Mouse (Mus musculus) hindbrain, embryonic 14.5 days (tissue): ENCODE data around the gene Tcf21. TPM values are rescaled to one million over a fixed set of nuclear protein-coding genes. Genes with fewer than 3 reads are reported as not detected.
A peak's percentile ranks its signal among the peaks of the same experiment; 100 is the strongest.

Experiments
- ATAC-seq: fragments of 200-750 bp; cut with Nextera tagmentation; 2 replicates; pipeline ENCODE4 v1.8.0; 2017; ENCODE audit warnings: moderate number of reproducible peaks, mild to moderate bottlenecking, moderate TSS enrichment, moderate library complexity; ENCODE audit not compliant: low FRiP score
- DNase-seq: peaks from one replicate; pipeline ENCODE4 v3.0.0-alpha.2; 2015; ENCODE audit warnings: low spot score
- H3K27ac ChIP-seq: fragments of 300-500 bp; sonication (generic); 2 replicates; pipeline ENCODE4 v1.5.1; 2014; ENCODE audit warnings: mild to moderate bottlenecking, moderate library complexity
- H3K27me3 ChIP-seq: fragments of 300-500 bp; sonication (generic); 2 replicates; pipeline ENCODE4 v1.6.1; 2014; ENCODE audit warnings: mild to moderate bottlenecking, low read length, mixed read lengths; ENCODE audit not compliant: control insufficient read depth, insufficient read depth
- H3K36me3 ChIP-seq: fragments of 300-500 bp; sonication (generic); replicated peaks from 2 replicates; pipeline ENCODE4 v1.6.1; 2014; ENCODE audit not compliant: control insufficient read depth, insufficient read depth
- H3K4me1 ChIP-seq: fragments of 300-500 bp; sonication (generic); replicated peaks from 2 replicates; pipeline ENCODE4 v1.6.1; 2014; ENCODE audit warnings: antibody characterized with exemption, low read length, mixed read lengths; ENCODE audit not compliant: control insufficient read depth, insufficient read depth
- H3K4me2 ChIP-seq: fragments of 300-500 bp; sonication (generic); replicated peaks from 2 replicates; pipeline ENCODE4 v1.6.1; 2014; ENCODE audit warnings: mild to moderate bottlenecking, moderate library complexity
- H3K4me3 ChIP-seq: fragments of 300-500 bp; sonication (generic); replicated peaks from 2 replicates; pipeline ENCODE4 v1.5.1; 2014; ENCODE audit warnings: mild to moderate bottlenecking, low read length
- H3K9ac ChIP-seq: fragments of 300-500 bp; sonication (generic); 2 replicates; pipeline ENCODE4 v1.6.1; 2014
- H3K9me3 ChIP-seq: fragments of 300-500 bp; sonication (generic); 2 replicates; pipeline ENCODE4 v1.6.1; 2016; ENCODE audit warnings: low read length; ENCODE audit not compliant: control insufficient read depth
- WGBS: fragments of 180-500 bp; shearing (Covaris S2); extraction: QIAGEN DNeasy Blood & Tissue Kit; methylation state at CpG from one replicate; pipeline ENCODE4 v1.1.7; 2014; 5-methylcytosine and 5-hydroxymethylcytosine counted together
- polyA plus RNA-seq: library from polyadenylated mRNA; unstranded; fragments of >200 nt; fragmentation: Nextera tagmentation; extraction: Ambion mirVana; gene quantifications from 2 replicates; pipeline ENCODE4 v1.2.1, GENCODE M21; 2014

The Tcf21 gene
- polyA plus RNA-seq, 1 experiment from 2014 or later = 2.5 TPM

DNA sequence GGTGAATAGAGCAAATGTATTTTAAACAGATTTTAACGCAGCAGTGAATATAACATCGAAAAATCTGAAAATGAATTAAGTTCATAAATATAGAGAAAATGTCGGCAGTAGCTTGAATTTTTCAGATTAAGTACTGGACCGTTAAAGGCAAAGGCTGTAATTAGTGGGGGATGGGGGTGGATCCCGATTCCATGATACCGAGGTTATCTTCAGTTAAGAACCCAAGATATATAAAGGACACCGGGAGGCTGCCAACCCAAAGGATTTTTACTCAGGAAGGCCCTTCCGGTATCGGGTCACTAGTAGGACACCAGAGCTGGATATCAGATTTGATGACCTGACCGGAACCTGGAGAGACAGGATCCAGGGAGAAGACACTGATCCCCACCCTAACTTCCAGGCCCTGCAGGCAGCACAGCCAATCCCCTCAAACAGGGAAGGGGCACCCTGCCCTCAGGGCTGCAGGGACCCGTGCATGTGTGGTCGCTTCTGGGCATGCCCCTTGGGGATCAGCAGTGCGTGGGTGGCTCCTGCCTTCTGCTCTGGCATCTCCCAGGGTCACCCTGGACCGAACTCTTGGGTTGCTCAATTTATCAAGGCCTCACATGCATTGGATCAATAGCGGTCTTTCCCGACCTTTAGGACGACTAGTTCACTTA lies 22.9 kb upstream of the Tcf21 start:
- ATAC-seq (0 out of 2 replicates have a peak, but pooled peaks have one; percentile 21), DNase-seq (no peak)
- Histone ChIP-seq H3K36me3 (no peaks in the 10 kb centered on the region), H3K4me2 (no peak overlapping the region), H3K9ac (no peak overlapping the region), H3K4me1 (no peaks in the 10 kb centered on the region; the same call in 1 of the 2 replicates), H3K27ac (no peak overlapping the region), H3K4me3 (no peak overlapping the region), H3K9me3 (no peaks in the 10 kb centered on the region), H3K27me3 (peaks cover 81% of the 10 kb centered on the region)
- WGBS = 4% methylated on average over 17 of the region's 17 CpGs

DNA sequence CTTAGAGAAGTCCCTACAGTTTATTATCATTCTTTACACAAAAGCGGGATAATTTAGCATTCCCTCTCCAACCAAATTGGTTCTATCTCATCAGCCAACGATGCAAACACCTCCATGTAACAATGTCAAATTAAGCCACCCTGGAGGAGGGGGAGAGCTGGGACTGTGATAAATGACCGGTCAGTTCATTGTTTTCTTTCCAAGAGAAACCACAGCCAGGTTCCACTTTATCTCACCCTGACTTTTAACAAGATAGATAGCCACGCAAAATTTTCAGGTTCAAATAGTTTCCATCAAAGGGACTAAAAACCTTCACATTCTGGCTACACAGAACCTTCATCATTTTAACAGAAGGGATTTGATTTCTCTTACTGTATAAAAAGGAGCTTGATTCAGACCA lies 22.1 kb upstream of the Tcf21 start:
- Histone ChIP-seq H3K36me3 (no peaks in the 10 kb centered on the region), H3K9me3 (no peaks in the 10 kb centered on the region), H3K4me3 (no peak overlapping the region), H3K27ac (no peak overlapping the region), H3K9ac (no peak overlapping the region), H3K27me3 (peaks cover 88% of the 10 kb centered on the region), H3K4me2 (no peak overlapping the region), H3K4me1 (no peaks in the 10 kb centered on the region; the same call in 1 of the 2 replicates)
- DNase-seq (no peak), ATAC-seq (no peak)
- 3% methylated on average over 4 of the region's 4 CpGs for WGBS

DNA sequence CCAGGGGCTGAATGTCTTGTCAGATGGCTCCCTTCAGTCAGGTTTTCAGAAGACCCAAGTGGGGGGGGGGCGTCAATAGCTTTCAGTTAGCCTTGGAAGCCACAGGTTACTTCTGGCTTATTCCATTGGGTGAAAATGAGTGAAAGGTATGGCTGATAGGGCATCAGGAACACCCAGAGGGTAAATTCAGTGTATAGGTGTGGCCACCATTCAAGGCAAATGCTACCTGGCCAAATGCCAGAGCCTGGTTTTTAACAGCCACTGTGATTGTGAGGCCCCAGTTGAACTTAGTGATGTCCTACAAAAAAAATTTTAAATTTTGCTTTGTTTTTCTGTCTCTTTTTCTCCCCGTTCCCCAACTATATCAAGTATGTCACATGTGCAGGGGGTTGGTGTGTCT lies 6.3 kb upstream of the Tcf21 start:
- no peak overlapping the region for H3K4me2 ChIP-seq
- H3K4me1 ChIP-seq = no peaks in the 10 kb centered on the region
- no peak overlapping the region for H3K27ac ChIP-seq
- peaks cover 45% of the 10 kb centered on the region for H3K27me3 ChIP-seq
- ATAC-seq (no peak), DNase-seq (no peak)
- no peak overlapping the region for H3K9ac ChIP-seq
- H3K36me3 ChIP-seq = no peaks in the 10 kb centered on the region
- H3K4me3 ChIP-seq = no peak overlapping the region
- WGBS = 73% methylated on average over 2 of the region's 2 CpGs
- no peaks in the 10 kb centered on the region for H3K9me3 ChIP-seq

DNA sequence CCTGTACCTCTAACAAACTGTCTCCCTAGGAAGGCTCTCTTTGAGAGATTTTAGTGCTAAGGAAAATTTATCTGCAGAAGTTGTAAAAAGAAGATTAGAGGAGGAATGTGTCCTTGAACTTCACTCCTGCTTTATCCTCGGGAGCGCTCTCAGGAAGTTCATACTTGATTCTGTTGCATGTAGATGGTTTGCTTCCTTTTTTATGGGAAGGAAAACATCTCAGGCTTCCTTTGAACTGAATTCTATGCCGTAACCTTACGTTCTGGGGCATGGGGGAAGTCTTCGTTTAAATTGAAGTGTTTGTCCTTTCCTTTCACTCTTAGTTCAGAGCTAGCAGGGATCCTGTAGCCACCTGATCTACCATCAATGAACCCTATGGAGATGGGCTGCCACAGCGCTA lies 2.9 kb upstream of the Tcf21 start:
- H3K9me3 ChIP-seq = no peaks in the 10 kb centered on the region
- no peak for DNase-seq
- ATAC-seq = no peak
- no peaks in the 10 kb centered on the region for H3K4me1 ChIP-seq
- WGBS = 15% methylated on average over 6 of the region's 6 CpGs
- H3K27me3 ChIP-seq = peaks cover 78% of the 10 kb centered on the region
- no peak overlapping the region for H3K9ac ChIP-seq
- H3K4me3 ChIP-seq = no peak overlapping the region
- H3K4me2 ChIP-seq = no peak overlapping the region
- H3K27ac ChIP-seq = no peak overlapping the region
- H3K36me3 ChIP-seq = no peaks in the 10 kb centered on the region

DNA sequence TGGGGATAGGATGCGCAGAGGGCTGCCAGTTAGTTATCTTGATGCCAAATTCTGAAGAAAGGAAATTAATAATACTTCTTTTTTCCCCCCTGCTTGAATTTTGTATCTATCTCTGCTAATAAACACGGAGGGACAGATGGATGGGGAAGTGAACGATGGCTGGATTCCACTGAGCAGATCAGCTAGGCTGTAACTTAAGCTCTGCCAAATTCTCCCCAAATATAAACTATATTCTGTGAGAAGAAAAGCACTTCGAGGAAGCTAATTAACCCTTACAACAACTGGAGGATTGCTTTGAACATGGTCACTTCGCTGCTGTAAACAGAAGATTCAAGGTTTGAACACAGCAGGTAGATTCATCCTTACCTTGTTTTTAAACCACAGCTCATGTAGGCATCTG lies 2.5 kb upstream of the Tcf21 start:
- H3K27me3 ChIP-seq = peaks cover 83% of the 10 kb centered on the region
- no peaks in the 10 kb centered on the region for H3K4me1 ChIP-seq
- no peaks in the 10 kb centered on the region for H3K36me3 ChIP-seq
- WGBS = 16% methylated on average over 5 of the region's 5 CpGs
- ATAC-seq = no peak
- DNase-seq = no peak
- H3K9ac ChIP-seq = no peak overlapping the region
- no peaks in the 10 kb centered on the region for H3K9me3 ChIP-seq
- no peak overlapping the region for H3K27ac ChIP-seq
- H3K4me2 ChIP-seq = no peak overlapping the region
- H3K4me3 ChIP-seq = no peak overlapping the region

DNA sequence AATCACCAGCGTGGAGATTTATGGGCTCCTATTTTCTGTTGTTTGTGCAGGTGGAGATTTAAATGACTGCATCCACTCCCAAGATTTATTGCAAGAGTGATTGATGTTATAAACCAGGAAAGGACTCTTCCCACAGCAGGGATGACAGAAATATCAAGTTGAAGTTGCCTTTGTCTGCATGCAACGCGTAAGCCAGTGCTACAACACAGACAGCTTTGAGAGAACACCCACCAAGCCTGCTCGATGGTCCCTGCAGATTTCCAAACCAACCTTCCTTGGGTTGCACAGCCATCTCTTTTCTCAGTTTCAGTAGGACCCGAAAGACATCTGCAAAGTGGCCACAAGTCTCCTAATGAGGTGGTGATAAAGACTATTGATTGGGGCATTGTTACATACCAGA lies 1.7 kb upstream of the Tcf21 start:
- ATAC-seq (no peak), DNase-seq (no peak)

DNA sequence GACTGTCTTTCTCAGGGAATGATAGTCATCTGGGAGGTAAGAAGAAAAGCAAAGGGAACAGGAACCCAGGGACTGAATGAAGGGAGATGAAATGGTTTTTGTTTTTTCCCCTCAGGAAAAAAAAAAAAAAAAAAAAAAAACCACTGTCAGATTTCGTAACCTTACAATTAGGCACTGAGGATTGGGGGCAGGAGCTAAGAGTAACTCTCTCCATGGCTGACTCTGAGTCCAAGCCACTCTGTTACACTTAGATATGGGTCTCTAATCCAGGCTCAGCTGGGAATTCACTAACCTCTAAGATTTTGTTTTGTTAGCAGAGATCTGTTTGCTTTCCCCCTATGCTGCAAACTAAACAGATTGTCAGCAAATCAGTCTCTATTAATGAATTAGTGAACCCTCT lies 1.3 kb upstream of the Tcf21 start:
- Histone ChIP-seq H3K4me2 (no peak overlapping the region), H3K36me3 (no peaks in the 10 kb centered on the region), H3K9me3 (no peaks in the 10 kb centered on the region), H3K27ac (no peak overlapping the region), H3K4me3 (no peak overlapping the region), H3K9ac (no peak overlapping the region), H3K4me1 (no peaks in the 10 kb centered on the region), H3K27me3 (peaks cover 92% of the 10 kb centered on the region)
- ATAC-seq (no peak), DNase-seq (peak; percentile 24)
- 33% methylated on average over 1 of the region's 1 CpGs for WGBS

More for the DNA sequence above, 1.7 kb upstream of the Tcf21 start:
- no peaks in the 10 kb centered on the region for H3K9me3 ChIP-seq
- no peaks in the 10 kb centered on the region for H3K4me1 ChIP-seq
- H3K9ac ChIP-seq = no peak overlapping the region
- no peak overlapping the region for H3K27ac ChIP-seq
- peaks cover 87% of the 10 kb centered on the region for H3K27me3 ChIP-seq
- no peaks in the 10 kb centered on the region for H3K36me3 ChIP-seq
- no peak overlapping the region for H3K4me3 ChIP-seq
- no peak overlapping the region for H3K4me2 ChIP-seq
- 10% methylated on average over 5 of the region's 5 CpGs for WGBS

DNA sequence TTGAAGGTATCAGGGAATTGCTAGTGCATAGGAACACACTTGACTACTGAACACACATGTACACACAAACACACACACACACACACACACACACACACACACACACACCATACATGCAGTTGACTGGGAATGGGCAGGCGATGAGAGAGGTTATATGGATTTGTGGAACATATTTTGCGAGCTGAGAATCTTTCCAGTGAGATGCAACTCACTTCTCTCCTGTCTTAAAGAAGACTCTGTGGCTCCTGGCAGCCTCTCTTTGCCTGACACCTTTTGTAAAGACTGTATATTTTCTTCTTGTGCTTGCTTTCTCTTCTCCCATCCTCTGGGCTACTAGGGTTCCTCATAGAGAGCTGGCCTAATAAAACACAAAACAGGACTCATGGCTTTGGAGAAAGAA lies 867 bp upstream of the Tcf21 start:
- Histone ChIP-seq H3K27me3 (peaks cover 92% of the 10 kb centered on the region), H3K4me2 (no peak overlapping the region), H3K9me3 (no peaks in the 10 kb centered on the region), H3K36me3 (no peaks in the 10 kb centered on the region), H3K4me3 (no peak overlapping the region), H3K27ac (no peak overlapping the region), H3K4me1 (no peaks in the 10 kb centered on the region), H3K9ac (no peak overlapping the region)
- ATAC-seq (no peak), DNase-seq (no peak)
- WGBS = 18% methylated on average over 2 of the region's 2 CpGs

DNA sequence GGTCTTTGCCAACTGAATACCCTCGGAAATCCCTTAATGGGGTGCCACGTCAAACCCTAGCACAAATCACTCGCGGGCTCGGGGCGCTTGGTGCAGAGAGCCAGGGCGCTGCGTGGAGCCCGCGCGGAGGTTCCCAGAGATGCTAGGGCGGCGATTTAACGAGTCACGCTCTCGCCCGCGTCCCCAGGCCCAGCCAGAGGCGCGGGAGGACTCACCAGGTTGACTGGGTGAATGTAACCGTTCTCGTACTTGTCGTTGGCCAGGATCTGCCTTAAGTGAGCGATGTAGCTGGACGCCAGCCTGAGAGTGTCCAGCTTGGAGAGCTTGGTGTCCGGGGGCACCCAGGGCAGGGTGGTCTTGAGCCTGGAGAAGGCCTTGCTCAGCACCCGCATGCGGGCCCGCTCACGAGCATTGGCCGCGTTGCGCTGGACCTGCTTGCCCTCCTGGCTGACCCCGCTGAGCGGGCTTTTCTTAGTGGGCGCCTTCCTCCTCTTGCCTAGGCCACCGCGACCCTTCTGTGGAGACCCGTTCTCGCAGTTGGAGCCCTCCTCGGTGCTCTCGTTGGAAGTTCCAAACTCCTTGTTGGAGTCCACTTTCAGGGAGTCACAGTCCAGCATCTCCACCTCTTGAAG lies 619 bp downstream of the Tcf21 start:
- DNase-seq (no peak), ATAC-seq (no peak)

More for the DNA sequence above, 619 bp downstream of the Tcf21 start:
- no peaks in the 10 kb centered on the region for H3K4me1 ChIP-seq
- H3K27me3 ChIP-seq = peaks cover 97% of the 10 kb centered on the region
- no peak overlapping the region for H3K27ac ChIP-seq
- H3K9ac ChIP-seq = no peak overlapping the region
- no peaks in the 10 kb centered on the region for H3K36me3 ChIP-seq
- WGBS = 1% methylated on average over 41 of the region's 42 CpGs
- H3K4me3 ChIP-seq = no peak overlapping the region
- no peaks in the 10 kb centered on the region for H3K9me3 ChIP-seq
- no peak overlapping the region for H3K4me2 ChIP-seq
